Mouse (Mus musculus) lung, postnatal 0 days (tissue): ENCODE results near the gene Cdv3. TPM values are rescaled to one million over a fixed set of nuclear protein-coding genes. Genes with fewer than 3 reads are reported as not detected.

Experiments
- ATAC-seq: fragments of 200-750 bp; cut with Nextera tagmentation; 2 replicates; pipeline ENCODE4 v1.8.0; 2017; ENCODE audit warnings: moderate library complexity
- DNase-seq: peaks from one replicate; pipeline ENCODE4 v3.0.0-alpha.2; 2016; ENCODE audit warnings: low spot score
- H3K27ac ChIP-seq: fragments of 300-500 bp; sonication (generic); 2 replicates; pipeline ENCODE4 v1.5.1; 2014; ENCODE audit warnings: antibody characterized with exemption, mild to moderate bottlenecking, low read length, mixed read lengths
- H3K27me3 ChIP-seq: fragments of 300-500 bp; sonication (generic); replicated peaks from 2 replicates; pipeline ENCODE4 v1.6.1; 2014; ENCODE audit warnings: low read length, mixed read lengths; ENCODE audit not compliant: insufficient read depth
- H3K36me3 ChIP-seq: fragments of 300-500 bp; sonication (generic); 2 replicates; pipeline ENCODE4 v1.6.1; 2014; ENCODE audit warnings: low read length, mixed read lengths; ENCODE audit not compliant: insufficient read depth
- H3K4me1 ChIP-seq: fragments of 300-500 bp; sonication (generic); 2 replicates; pipeline ENCODE4 v1.6.1; 2014; ENCODE audit warnings: antibody characterized with exemption, low read depth, low read length, mixed read lengths; ENCODE audit not compliant: insufficient read depth
- H3K4me2 ChIP-seq: fragments of 300-500 bp; sonication (generic); replicated peaks from 2 replicates; pipeline ENCODE4 v1.6.1; 2014; ENCODE audit warnings: low read depth, mild to moderate bottlenecking, low read length, moderate library complexity, mixed read lengths
- H3K4me3 ChIP-seq: fragments of 300-500 bp; sonication (generic); 2 replicates; pipeline ENCODE4 v1.5.1; 2014; ENCODE audit warnings: low read depth, low read length
- H3K9ac ChIP-seq: fragments of 300-500 bp; sonication (generic); replicated peaks from 2 replicates; pipeline ENCODE4 v1.6.1; 2014; ENCODE audit warnings: low read depth, mild to moderate bottlenecking
- H3K9me3 ChIP-seq: fragments of 300-500 bp; sonication (generic); 2 replicates; pipeline ENCODE4 v1.6.1; 2016; ENCODE audit warnings: low read length, mixed read lengths
- CTCF ChIP-seq: IDR thresholded peaks from 2 replicates; pipeline ENCODE4 v1.5.1; 2016; ENCODE audit warnings: antibody characterized with exemption, mild to moderate bottlenecking
- EP300 ChIP-seq: IDR thresholded peaks from 2 replicates; pipeline ENCODE4 v1.6.1; 2016; ENCODE audit warnings: antibody characterized with exemption, mild to moderate bottlenecking, control low read depth
- WGBS: fragments of 180-500 bp; shearing (Covaris S2); extraction: QIAGEN DNeasy Blood & Tissue Kit; methylation state at CpG from one replicate; pipeline ENCODE4 v1.1.7; 2014; 5-methylcytosine and 5-hydroxymethylcytosine counted together
- polyA plus RNA-seq: library from polyadenylated mRNA; unstranded; fragments of >200 nt; fragmentation: Nextera tagmentation; extraction: Ambion mirVana; gene quantifications from 2 replicates; pipeline ENCODE4 v1.2.1, GENCODE M21; 2015

Gene Cdv3
- polyA plus RNA-seq, 1 experiment from 2014 or later, result 60.2 TPM

DNA sequence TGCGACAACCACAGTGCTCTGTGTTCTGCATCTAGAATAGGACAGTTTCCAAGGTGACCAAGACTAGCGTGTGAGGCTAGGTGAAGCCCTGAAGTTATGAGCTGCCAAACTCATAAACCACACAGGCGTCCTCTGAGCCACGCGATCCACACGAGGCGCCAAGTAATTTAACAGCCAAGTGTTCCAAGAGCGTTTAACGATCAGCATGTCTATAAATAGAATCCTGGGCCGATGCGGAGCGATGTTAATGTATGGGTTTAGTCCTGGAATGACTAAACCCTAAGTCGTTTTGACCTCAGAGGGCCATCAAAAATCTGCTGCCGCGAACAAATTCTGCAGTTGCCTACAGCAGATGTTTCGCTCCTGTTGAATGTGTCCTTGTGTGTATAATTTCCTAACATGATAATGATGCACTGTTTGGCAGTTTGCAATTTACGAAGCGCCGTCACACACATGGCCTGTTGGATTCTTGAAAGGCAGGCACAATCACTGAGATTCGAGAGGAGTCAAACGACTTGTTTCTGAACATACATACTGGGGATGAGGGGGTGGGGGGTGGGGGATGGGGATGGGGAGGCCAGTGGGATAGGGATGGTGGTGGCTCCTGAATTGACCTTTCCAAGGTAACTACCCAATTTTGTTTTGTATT, 33.0 kb upstream of the Cdv3 start:
- Histone ChIP-seq H3K4me3 (no peak overlapping the region), H3K27ac (no peak overlapping the region), H3K27me3 (no peaks in the 10 kb centered on the region), H3K4me1 (no peaks in the 10 kb centered on the region), H3K4me2 (no peak overlapping the region), H3K36me3 (no peaks in the 10 kb centered on the region), H3K9me3 (no peaks in the 10 kb centered on the region), H3K9ac (no peak overlapping the region)
- 55% methylated on average over 21 of the region's 21 CpGs for WGBS
- TF ChIP-seq EP300 (no peak), CTCF (no peak)
- ATAC-seq, result no peak
- peak; percentile 18 for DNase-seq

DNA sequence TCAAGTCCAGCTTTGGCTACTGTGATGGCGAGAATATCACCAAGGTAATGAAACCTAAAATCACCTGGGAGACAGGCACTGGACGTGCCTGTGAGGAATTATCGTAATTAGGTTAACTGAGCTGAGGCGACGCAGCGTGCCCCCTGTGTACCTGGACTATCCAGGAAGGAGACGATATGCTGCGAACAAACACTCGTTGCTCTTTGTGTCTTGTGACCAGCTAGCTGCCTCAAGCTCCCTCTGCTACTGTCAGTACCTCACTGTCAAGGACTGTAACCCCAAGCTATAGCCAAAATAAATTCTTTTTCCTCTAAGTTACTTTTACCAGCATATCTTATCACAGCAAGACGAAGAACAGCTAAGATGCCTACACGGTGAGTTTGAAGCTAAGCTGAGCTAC, 27.6 kb upstream of the Cdv3 start:
- Histone ChIP-seq H3K9me3 (no peaks in the 10 kb centered on the region), H3K9ac (no peak overlapping the region), H3K4me2 (no peak overlapping the region), H3K36me3 (no peaks in the 10 kb centered on the region), H3K27me3 (no peaks in the 10 kb centered on the region), H3K4me3 (no peak overlapping the region), H3K27ac (no peak overlapping the region), H3K4me1 (no peaks in the 10 kb centered on the region)
- no peak for TF ChIP-seq CTCF
- no peak for TF ChIP-seq EP300
- ATAC-seq (no peak), DNase-seq (no peak)
- WGBS, result 84% methylated on average over 11 of the region's 11 CpGs

- WGBS, result 69% methylated on average over 6 of the region's 6 CpGs
- H3K4me2 ChIP-seq, result no peak overlapping the region
- DNase-seq, result no peak
- H3K4me3 ChIP-seq, result no peak overlapping the region
- H3K27ac ChIP-seq, result no peak overlapping the region
- H3K9me3 ChIP-seq, result no peaks in the 10 kb centered on the region
- no peak for TF ChIP-seq CTCF
- TF ChIP-seq EP300, result no peak
- no peaks in the 10 kb centered on the region for H3K36me3 ChIP-seq
- H3K27me3 ChIP-seq, result no peaks in the 10 kb centered on the region
- no peak for ATAC-seq
- H3K9ac ChIP-seq, result no peak overlapping the region
- no peaks in the 10 kb centered on the region for H3K4me1 ChIP-seq
Measured at GRCm38 (mm10) chr9:103391796-103392372, 26.2 kb upstream of the Cdv3 start.

DNA sequence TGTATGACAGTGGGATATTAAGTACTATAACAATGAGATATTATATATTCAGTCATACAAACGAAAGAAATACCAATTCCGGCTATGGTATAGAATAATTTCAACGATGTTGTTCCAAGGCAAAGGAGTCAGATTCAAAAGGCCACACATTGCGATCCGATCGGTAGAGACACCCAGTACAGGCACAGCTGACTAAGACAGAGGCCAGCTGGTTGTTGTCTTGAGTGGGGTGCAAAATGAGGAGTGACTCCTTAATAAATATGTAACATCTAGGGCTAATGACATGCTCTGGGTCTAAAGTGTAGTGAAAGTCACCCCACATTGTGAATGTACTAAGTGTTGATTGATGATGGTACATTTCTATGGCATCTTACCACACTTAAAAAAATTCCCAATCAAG, 23.6 kb upstream of the Cdv3 start:
- ATAC-seq, result peak; percentile 38
- 60% methylated on average over 6 of the region's 6 CpGs for whole genome bisulfite sequencing

GRCm38 (mm10) chr9:103387011-103387653, 21.5 kb upstream of the Cdv3 start:
- WGBS, result 25% methylated on average over 10 of the region's 10 CpGs
- H3K36me3 ChIP-seq, result no peaks in the 10 kb centered on the region
- H3K27me3 ChIP-seq, result no peaks in the 10 kb centered on the region
- no peak overlapping the region for H3K4me3 ChIP-seq
- TF ChIP-seq EP300, result no peak
- no peak for TF ChIP-seq CTCF
- no peaks in the 10 kb centered on the region for H3K9me3 ChIP-seq
- no peak for DNase-seq
- no peak for ATAC-seq
- no peaks in the 10 kb centered on the region for H3K4me1 ChIP-seq
- H3K9ac ChIP-seq, result no peak overlapping the region
- no peak overlapping the region for H3K27ac ChIP-seq
- no peak overlapping the region for H3K4me2 ChIP-seq

More for the DNA sequence above, 23.6 kb upstream of the Cdv3 start:
- Histone ChIP-seq H3K27ac (no peak overlapping the region), H3K4me2 (no peak overlapping the region), H3K36me3 (no peaks in the 10 kb centered on the region), H3K4me3 (no peak overlapping the region), H3K9me3 (no peaks in the 10 kb centered on the region), H3K4me1 (no peaks in the 10 kb centered on the region), H3K27me3 (no peaks in the 10 kb centered on the region), H3K9ac (no peak overlapping the region)
- no peak for DNase-seq
- TF ChIP-seq CTCF, result no peak
- TF ChIP-seq EP300, result no peak

- WGBS, result 44% methylated on average over 5 of the region's 5 CpGs
- H3K4me3 ChIP-seq, result no peak overlapping the region
- no peak for TF ChIP-seq CTCF
- TF ChIP-seq EP300, result no peak
- H3K9ac ChIP-seq, result no peak overlapping the region
- H3K27me3 ChIP-seq, result no peaks in the 10 kb centered on the region
- H3K4me1 ChIP-seq, result no peaks in the 10 kb centered on the region
- H3K36me3 ChIP-seq, result no peaks in the 10 kb centered on the region
- H3K27ac ChIP-seq, result no peak overlapping the region
- ATAC-seq, result no peak
- H3K4me2 ChIP-seq, result no peak overlapping the region
- DNase-seq, result no peak
- no peaks in the 10 kb centered on the region for H3K9me3 ChIP-seq
Measured at GRCm38 (mm10) chr9:103386573-103386972, 20.9 kb upstream of the Cdv3 start.
